Comparison of ENCODE assay signal across 13 mouse cellular contexts in genomic region chr11:63917561-63917960, GRCm38 (mm10). TPM values are rescaled to one million over a fixed set of nuclear protein-coding genes. Genes with fewer than 3 reads are reported as not detected.
DNase-seq lines count a peak whose midpoint lies in the region; ATAC-seq lines count a peak whose summit lies in the region.
"Had no signal": no experiment of that assay in that cellular context is flagged by ENCODE, and none has a peak within 500 bp of the region (broad histone marks: within the 10 kb centered on the region; RNA-seq: fewer than 3 reads in every experiment).

No protein-coding gene starts in this region.

- H3K9me3 ChIP-seq in kidney, embryonic 16.5 days (ENCODE audit: low read length): no peaks in the 10 kb centered on the region
- no peaks in the 10 kb centered on the region for H3K9me3 ChIP-seq in hindbrain, embryonic 14.5 days (ENCODE audit: control insufficient read depth, low read length)
- H3K9me3 ChIP-seq in liver, embryonic 15.5 days (replicated peaks): no peaks in the 10 kb centered on the region
- no peaks in the 10 kb centered on the region for H3K9me3 ChIP-seq in neural tube, embryonic 14.5 days (ENCODE audit: control insufficient read depth, low read length)

- no peak for DNase-seq in kidney, adult 9 months
- DNase-seq in hindbrain, embryonic 14.5 days (ENCODE audit: low spot score): no peak
- DNase-seq in left cerebral cortex, postnatal 4 days: no peak
- no peak for DNase-seq in right cerebral cortex, postnatal 4 days
- no peak for DNase-seq in gastrocnemius, adult 8-10 months (ENCODE audit: low spot score in 2 of 2)
- DNase-seq: cerebellum, postnatal 25 days; heart, postnatal 4 days; lung, adult 2 months had no signal

- no peak for ATAC-seq in kidney, embryonic 16.5 days (ENCODE audit: low FRiP score, low TSS enrichment)
- no peak for ATAC-seq in hindbrain, embryonic 14.5 days (ENCODE audit: low FRiP score)
- no peak for ATAC-seq in liver, embryonic 15.5 days (ENCODE audit: insufficient read depth)
- no peak for ATAC-seq in neural tube, embryonic 14.5 days (ENCODE audit: low read depth)
- ATAC-seq: CD4-positive, CD25-positive, alpha-beta regulatory T cell, adult 4 months; forebrain, embryonic 14.5 days had no signal

- H3K4me2 ChIP-seq in kidney, embryonic 16.5 days (replicated peaks; ENCODE audit: low read depth, low read length): peak overlapping the region; percentile 81
- peak overlapping the region; percentile 86 for H3K4me2 ChIP-seq in hindbrain, embryonic 14.5 days (replicated peaks)
- peak overlapping the region; percentile 60 for H3K4me2 ChIP-seq in liver, embryonic 15.5 days
- peak overlapping the region; percentile 85; the same call in 1 of the 2 replicates for H3K4me2 ChIP-seq in neural tube, embryonic 14.5 days (ENCODE audit: low read depth, low read length)

- H3K4me3 ChIP-seq in kidney, embryonic 16.5 days (ENCODE audit: low read length): peak overlapping the region; percentile 56
- H3K4me3 ChIP-seq in hindbrain, embryonic 14.5 days (replicated peaks; ENCODE audit: low read length): no peak overlapping the region
- no peak overlapping the region for H3K4me3 ChIP-seq in liver, embryonic 15.5 days (replicated peaks)
- 0 out of 2 replicates have a peak overlapping the region, but pooled peaks have one; percentile 2 for H3K4me3 ChIP-seq in neural tube, embryonic 14.5 days (ENCODE audit: low read depth, low read length)

- H3K27me3 ChIP-seq in kidney, embryonic 16.5 days (ENCODE audit: insufficient read depth, low read length): peaks cover 52% of the 10 kb centered on the region
- peaks cover 57% of the 10 kb centered on the region for H3K27me3 ChIP-seq in hindbrain, embryonic 14.5 days (ENCODE audit: control insufficient read depth, insufficient read depth, low read length)
- peaks cover 75% of the 10 kb centered on the region for H3K27me3 ChIP-seq in liver, embryonic 15.5 days
- peaks cover 9% of the 10 kb centered on the region for H3K27me3 ChIP-seq in neural tube, embryonic 14.5 days (ENCODE audit: control insufficient read depth, insufficient read depth, low read length)

- WGBS in kidney, embryonic 16.5 days: 11% methylated on average over 6 of the region's 6 CpGs
- 21% methylated on average over 6 of the region's 6 CpGs for WGBS in hindbrain, embryonic 14.5 days
- WGBS in liver, embryonic 15.5 days (ENCODE audit: insufficient replicate concordance): 23% methylated on average over 6 of the region's 6 CpGs
- 13% methylated on average over 6 of the region's 6 CpGs for WGBS in neural tube, embryonic 14.5 days

- H3K36me3 ChIP-seq in kidney, embryonic 16.5 days (ENCODE audit: insufficient read depth, low read length): no peaks in the 10 kb centered on the region
- no peaks in the 10 kb centered on the region for H3K36me3 ChIP-seq in hindbrain, embryonic 14.5 days (replicated peaks; ENCODE audit: control insufficient read depth, insufficient read depth)
- H3K36me3 ChIP-seq in liver, embryonic 15.5 days (replicated peaks): no peaks in the 10 kb centered on the region
- H3K36me3 ChIP-seq in neural tube, embryonic 14.5 days (ENCODE audit: control insufficient read depth, insufficient read depth, low read length): no peaks in the 10 kb centered on the region

- H3K9ac ChIP-seq in kidney, embryonic 16.5 days (replicated peaks; ENCODE audit: low read length): peak overlapping the region; percentile 3; the same call in 1 of the 2 replicates
- no peak overlapping the region for H3K9ac ChIP-seq in hindbrain, embryonic 14.5 days
- H3K9ac ChIP-seq in liver, embryonic 15.5 days: no peak overlapping the region
- no peak overlapping the region for H3K9ac ChIP-seq in neural tube, embryonic 14.5 days (replicated peaks; ENCODE audit: low read depth, low read length)

- peaks cover 58% of the 10 kb centered on the region for H3K4me1 ChIP-seq in kidney, embryonic 16.5 days (ENCODE audit: insufficient read depth, low read length)
- peaks cover 30% of the 10 kb centered on the region for H3K4me1 ChIP-seq in hindbrain, embryonic 14.5 days (replicated peaks; ENCODE audit: control insufficient read depth, insufficient read depth, low read length)
- H3K4me1 ChIP-seq in liver, embryonic 15.5 days (replicated peaks): peaks cover 20% of the 10 kb centered on the region
- peaks cover 5% of the 10 kb centered on the region; the same call in 1 of the 2 replicates for H3K4me1 ChIP-seq in neural tube, embryonic 14.5 days (ENCODE audit: control insufficient read depth, insufficient read depth, low read length)

- intact Hi-C loops in left cerebral cortex, postnatal 4 days (cut with DNase I): loop anchor here (10.0 kb wide), 1 partner anchor 513 kb away; no protein-coding TSS in a partner anchor

- no peak overlapping the region for H3K27ac ChIP-seq in kidney, embryonic 16.5 days (ENCODE audit: low read length)
- no peak overlapping the region for H3K27ac ChIP-seq in hindbrain, embryonic 14.5 days
- no peak overlapping the region for H3K27ac ChIP-seq in liver, embryonic 15.5 days (replicated peaks)
- no peak overlapping the region for H3K27ac ChIP-seq in neural tube, embryonic 14.5 days (ENCODE audit: low read depth, low read length)

RNA-seq across cellular contexts. Expression of gene Hs3st3b1, which starts 4.5 kb away (rescaled TPM):
- 33.4 and 34.0 TPM in 2 replicates for polyA plus RNA-seq in kidney, embryonic 16.5 days (2015; fragmentation: Nextera tagmentation; extraction: Ambion mirVana)
- 6.7 and 7.9 TPM in 2 replicates for polyA plus RNA-seq in hindbrain, embryonic 14.5 days (2014; fragmentation: Nextera tagmentation; extraction: Ambion mirVana)
- 13.4 and 14.6 TPM in 2 replicates for polyA plus RNA-seq in liver, embryonic 15.5 days (2015; fragmentation: Nextera tagmentation; extraction: Ambion mirVana)
- 9.1 and 9.4 TPM in 2 replicates for polyA plus RNA-seq in neural tube, embryonic 14.5 days (2014; fragmentation: Nextera tagmentation; extraction: Ambion mirVana)
- 1 to 10 TPM; 1.6 to 1.9 TPM for total RNA-seq in left cerebral cortex, postnatal 4 days (2021)
- under 1 TPM; 0.24 to 0.32 (median 0.27) TPM for total RNA-seq in gastrocnemius, adult 8-10 months (2022)

Comparison
In these comparisons a context has a peak if more than half of its experiments do, and no peak if none do; other contexts are left out.
1. H3K4me3 ChIP-seq: peak in kidney, embryonic 16.5 days (single experiment) and neural tube, embryonic 14.5 days (single experiment); none in hindbrain, embryonic 14.5 days (single experiment) and liver, embryonic 15.5 days (single experiment).
2. Peak in every context shown above with its lines, with median percentiles within 50 percentile points of each other: H3K4me2 ChIP-seq.